Mouse (Mus musculus) urinary bladder, adult 2 months (tissue): ENCODE measurements around the gene Loxl1. TPM values are rescaled to one million over a fixed set of nuclear protein-coding genes. Genes with fewer than 3 reads are reported as not detected.

Source experiments
- DNase-seq: peaks from one replicate; pipeline ENCODE4 v3.0.0; 2022; ENCODE audit warnings: low spot score
- polyA plus RNA-seq: library from polyadenylated mRNA; depleted of rRNA; stranded (reverse); fragments of >200 nt; gene quantifications from 2 replicates; pipeline ENCODE4 v1.2.3, GENCODE M21; 2012; rRNA removed

Gene Loxl1
- polyA plus RNA-seq, 1 experiment, result 56.0 TPM

DNA sequence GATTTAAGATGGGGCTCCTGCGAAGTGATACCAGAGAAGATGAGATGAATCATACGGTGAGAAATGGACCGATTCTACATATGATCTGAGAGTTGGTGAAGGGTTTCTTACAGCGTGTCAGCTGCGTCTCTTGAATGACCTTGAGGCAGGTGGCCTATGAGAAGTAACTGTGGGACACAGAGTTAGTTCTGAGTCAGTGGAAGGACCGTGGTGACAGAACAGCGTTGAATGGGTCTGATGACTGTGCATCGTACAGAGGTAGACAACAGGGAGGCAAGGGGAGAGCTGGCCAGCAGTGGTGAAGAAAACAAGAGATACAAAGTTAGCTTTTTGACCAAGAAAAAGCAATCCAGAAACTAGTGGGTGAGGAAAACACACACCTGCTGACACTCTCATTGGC is 62.7 kb downstream of the Loxl1 start:
- no peak for DNase-seq

DNA sequence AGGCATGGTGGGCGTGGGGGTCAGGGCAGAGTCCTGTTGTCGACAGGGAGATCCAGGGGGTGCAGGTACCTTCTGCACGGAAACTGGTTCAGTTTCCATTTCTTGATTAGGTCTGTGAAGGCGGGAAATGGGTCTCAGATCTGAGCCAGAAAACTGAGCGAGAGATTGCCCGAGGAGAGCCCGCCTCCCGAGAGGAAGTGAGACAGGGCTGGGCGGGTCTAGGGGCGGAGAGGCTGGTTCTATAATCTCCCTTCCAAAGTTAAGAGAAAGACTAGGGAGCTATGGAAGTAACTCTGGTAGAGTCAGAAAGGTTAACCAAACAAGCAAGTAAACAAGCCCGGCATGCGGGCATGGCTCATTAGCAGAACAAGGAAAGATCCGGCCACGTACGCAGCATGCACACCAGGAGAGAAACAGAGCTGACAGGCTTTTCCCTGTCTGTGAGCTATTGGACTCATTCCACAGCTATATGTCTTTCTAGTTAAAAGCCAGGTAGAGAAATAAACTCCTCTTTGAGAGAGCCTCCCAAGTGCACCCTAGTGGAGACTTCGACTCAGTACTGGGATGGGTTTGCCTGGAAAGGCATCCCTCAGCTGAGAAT is 63.3 kb downstream of the Loxl1 start, which contains the start of gene Pml:
Gene Pml, minus strand, starts transcription at position 195 of the 601 bp plus-strand sequence.
- DNase-seq, result peak; percentile 53

DNA sequence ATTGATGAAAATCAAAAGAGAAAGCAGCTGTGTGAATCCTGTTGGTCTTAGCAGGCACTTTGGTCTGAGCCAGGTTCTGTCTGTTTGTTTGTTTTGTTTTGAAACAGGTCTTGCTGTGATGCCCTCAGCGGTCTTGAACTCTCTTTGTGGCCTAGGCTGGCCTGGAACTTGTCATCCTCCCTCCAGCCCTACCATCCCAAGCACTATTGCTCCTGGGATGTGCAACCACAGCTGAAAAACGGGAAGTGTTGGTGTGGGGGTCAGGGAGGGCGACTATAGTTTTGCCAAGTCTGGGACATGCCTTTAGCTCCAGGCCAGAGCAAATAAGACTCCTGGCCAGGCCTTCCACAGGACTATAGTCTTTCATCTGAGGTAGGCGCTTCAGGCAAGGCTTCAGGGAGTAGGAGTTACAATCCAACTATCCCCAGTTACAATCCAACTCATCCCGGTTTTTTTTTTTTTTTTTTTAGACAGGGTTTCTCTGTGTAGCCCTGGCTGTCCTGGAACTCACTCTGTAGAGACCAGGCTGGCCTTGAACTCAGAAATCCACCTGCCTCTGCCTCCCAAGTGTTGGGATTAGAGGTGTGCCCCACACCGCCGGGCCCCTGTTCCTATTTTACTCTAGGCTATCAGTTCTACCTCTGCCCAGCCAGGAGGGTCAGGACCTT is 64.1 kb downstream of the Loxl1 start:
- DNase-seq, result no peak

DNA sequence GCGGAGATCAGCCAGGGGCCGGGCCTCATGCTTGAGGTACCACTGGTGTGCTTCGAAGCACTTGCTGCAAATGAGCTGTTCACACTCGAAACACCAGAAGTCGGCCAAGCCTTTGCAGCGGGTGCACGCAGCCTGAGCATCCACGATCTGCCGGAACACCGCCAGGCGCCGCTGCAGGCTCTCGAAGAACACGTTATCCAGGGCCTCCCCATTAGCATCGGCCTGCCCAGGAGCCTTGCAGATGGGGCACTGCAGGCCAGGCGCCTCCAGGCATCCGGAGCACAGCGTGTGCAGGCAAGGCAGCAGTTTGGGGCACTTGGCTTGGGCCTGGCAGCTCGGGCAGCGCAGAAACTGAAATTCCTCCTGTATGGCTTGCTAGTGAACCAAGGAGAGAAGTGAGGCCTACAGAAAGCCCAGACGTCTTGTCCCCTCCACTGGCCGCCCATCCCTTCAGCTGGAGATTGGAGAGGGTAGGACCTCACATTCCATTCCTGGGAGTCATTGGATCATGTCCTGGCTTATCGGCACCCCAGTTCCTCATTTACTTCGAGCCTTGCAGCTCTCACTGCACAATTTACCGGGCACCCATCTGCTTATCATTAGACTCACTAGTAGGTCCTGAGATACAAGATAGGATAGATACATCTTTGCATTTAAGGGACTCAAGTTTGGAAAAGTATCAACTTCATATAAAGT is 65.8 kb downstream of the Loxl1 start:
- peak; percentile 74 for DNase-seq

DNA sequence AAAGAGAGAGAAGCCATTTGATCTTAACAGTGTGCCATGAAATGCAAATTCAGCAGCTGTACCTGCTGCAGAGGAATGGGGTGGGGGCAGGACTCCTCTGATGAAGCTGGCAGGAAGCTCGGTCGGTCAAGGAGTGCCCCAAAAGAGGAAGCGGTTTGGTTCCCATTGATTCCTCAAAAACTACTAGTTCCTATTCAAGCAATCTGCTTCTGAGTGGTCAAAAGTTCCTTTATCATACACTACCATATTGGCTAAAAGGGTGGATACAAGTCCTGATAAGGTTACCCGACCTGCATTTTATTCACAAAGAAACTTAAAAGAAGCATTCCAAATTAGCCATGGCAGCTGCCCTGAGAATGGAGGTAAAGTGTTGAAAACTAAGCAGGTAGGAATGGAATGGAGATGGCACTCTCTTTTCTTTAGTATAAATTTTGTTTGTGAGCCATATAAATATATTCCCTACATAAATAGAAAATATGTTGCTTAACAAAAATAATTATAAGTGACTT is 66.8 kb downstream of the Loxl1 start:
- no peak for DNase-seq

DNA sequence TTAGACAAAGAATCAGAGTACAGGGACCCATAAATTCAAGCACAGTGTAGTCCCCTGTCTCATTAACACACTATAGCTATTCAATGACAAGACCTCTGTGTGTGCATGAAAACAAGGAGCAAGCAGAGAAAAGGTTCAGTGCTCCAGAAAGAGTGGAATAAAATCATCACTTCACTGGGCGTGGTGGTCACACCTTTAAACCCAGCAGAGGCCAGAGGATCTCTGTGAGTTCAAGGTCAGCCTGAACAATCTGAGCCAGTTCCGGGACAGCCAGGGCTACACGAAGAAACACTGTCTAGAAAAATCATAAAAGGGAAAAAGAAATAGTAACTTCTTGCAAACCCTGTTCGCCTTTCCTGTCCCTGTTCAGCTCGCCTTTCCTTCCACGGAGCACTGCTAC is 69.3 kb downstream of the Loxl1 start:
- no peak for DNase-seq

DNA sequence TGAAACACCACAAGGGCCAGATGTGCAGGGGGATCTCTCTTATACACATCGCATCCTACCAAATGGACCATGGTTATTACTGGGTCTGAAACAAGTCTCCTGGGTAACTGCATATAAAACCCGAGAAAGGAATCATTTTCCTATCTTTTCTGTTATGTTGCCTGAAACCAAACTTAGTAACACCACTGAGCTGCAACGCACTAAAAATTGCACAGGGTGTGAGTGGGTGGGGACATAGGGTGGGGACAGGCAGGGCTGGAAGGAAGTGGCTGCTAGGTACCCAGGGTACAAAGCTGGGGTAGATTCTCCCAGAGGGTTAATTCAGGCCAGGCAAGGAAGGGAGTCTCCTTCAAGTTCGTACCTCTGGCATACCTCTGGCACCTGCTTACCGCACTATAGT is 70.3 kb downstream of the Loxl1 start:
- no peak for DNase-seq

DNA sequence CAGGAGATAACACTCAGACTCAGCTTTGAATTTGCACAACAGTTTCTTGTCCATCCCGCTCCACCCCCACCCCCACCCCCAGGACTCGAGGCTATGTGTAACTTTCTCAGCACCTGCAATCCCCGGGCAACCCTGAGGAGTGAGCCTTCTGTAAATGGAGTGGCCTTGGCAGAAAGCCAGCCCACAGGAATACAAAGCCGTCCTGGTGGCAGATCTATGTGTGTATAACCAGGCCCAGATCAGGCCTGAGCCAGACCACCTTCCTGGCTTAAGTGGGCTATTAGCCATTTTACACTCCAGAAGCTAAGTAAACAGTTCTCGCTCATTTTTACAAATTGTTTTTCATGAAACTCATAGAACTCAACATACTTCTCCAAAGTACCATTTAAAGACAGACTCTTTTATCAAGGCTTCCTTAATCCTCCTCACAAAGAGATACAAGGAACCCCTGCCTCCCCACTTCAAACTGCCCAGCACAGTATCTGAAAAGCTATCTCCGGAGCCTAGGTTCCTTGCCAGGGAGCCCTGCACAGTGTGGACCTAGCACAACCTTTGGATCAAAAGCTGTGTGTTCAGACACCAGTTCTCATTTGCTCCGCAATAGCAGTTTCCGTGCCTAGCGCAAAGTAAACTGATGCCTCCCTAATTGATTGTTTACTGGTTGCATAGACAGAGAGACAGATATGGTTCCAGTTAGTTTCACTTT is 71.1 kb downstream of the Loxl1 start:
- no peak for DNase-seq

Other genes starting within 250 kb of the Loxl1 start
- 0.50 and 0.63 TPM in 2 replicates for gene Stra6, start 249.4 kb downstream of the Loxl1 start, polyA plus RNA-seq
- gene Ccdc33, start 194.4 kb downstream of the Loxl1 start, polyA plus RNA-seq, result 0.06 and 0.09 TPM in 2 replicates
- gene Islr, start 108.9 kb downstream of the Loxl1 start, polyA plus RNA-seq, result 137 and 139 TPM in 2 replicates
- gene Islr2, start 108.9 kb downstream of the Loxl1 start, polyA plus RNA-seq, result 0.15 and 0.19 TPM in 2 replicates
- gene Pml, start 63.4 kb downstream of the Loxl1 start, polyA plus RNA-seq, result 14.2 and 21.8 TPM in 2 replicates
- 60.9 and 66.9 TPM in 2 replicates for gene Stoml1, start 60.0 kb downstream of the Loxl1 start, polyA plus RNA-seq
- not detected in 2 replicates for gene Tbc1d21, start 57.3 kb upstream of the Loxl1 start, polyA plus RNA-seq
- 4.1 and 4.8 TPM in 2 replicates for gene Insyn1, start 175.4 kb upstream of the Loxl1 start, polyA plus RNA-seq
- gene Cd276, start 242.3 kb upstream of the Loxl1 start, polyA plus RNA-seq, result 9.3 and 11.2 TPM in 2 replicates